Mouse (Mus musculus): Measurements from ENCODE around the gene Ankrd36. TPM values are rescaled to one million over a fixed set of nuclear protein-coding genes. Genes with fewer than 3 reads are reported as not detected.
A peak's percentile ranks its signal among the peaks of the same experiment; 100 is the strongest.

Gene Ankrd36
- polyA plus RNA-seq, 1 experiment from 2014 or later: not detected

DNA sequence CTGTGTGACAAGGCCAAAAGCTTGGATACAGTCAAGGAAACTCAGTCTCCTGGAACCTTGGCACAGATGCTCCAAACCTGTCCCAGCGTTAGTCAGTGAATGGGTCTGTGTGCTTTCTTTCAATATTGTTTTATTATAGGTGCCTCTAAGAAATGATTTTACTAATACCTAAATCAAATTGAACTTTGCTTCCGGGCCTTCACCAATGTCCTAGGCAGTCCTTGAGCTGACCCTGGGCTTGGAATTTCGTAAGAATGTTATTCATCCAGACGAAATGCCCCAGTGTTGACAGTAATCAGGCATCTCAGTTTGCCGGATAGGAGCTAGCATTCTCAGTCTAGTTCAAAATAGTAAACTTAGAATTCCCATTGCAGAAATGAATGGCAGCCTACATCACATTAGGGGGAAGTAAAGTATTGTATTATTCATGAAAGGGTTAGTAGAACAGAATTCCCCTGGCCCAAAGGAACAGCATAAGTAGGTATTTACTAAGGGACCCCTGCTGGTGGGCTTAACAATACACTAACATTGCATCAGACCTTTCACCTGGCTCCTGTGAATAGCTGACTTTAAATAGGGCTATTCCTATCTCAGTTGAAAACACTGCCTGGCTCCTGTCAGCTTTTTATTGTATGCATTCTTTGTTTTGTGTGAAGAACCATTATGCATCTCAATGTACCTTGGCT lies 132.9 kb downstream of the Ankrd36 start:
- H3K4me2 ChIP-seq (ENCODE audit: low read depth, low read length, severe bottlenecking): no peak overlapping the region
- no peak overlapping the region for H3K4me3 ChIP-seq (ENCODE audit: low read depth, low read length)
- H3K9ac ChIP-seq (ENCODE audit: low read length): no peak overlapping the region
- no peaks in the 10 kb centered on the region for H3K27me3 ChIP-seq (ENCODE audit: control insufficient read depth, insufficient read depth, low read length)
- H3K36me3 ChIP-seq (ENCODE audit: control insufficient read depth, insufficient read depth, low read length): peaks cover 5% of the 10 kb centered on the region; the same call in 1 of the 2 replicates
- H3K9me3 ChIP-seq (ENCODE audit: control insufficient read depth, low read length): no peaks in the 10 kb centered on the region
- no peak for DNase-seq (ENCODE audit: low spot score)
- 80% methylated on average over 5 of the region's 5 CpGs for WGBS
- H3K4me1 ChIP-seq (replicated peaks; ENCODE audit: control insufficient read depth, insufficient read depth, low read length): peaks cover 3% of the 10 kb centered on the region; the same call in 1 of the 2 replicates
- no peak overlapping the region for H3K27ac ChIP-seq (ENCODE audit: low read depth, low read length)
- ATAC-seq (replicated peaks; ENCODE audit: low FRiP score): no peak

DNA sequence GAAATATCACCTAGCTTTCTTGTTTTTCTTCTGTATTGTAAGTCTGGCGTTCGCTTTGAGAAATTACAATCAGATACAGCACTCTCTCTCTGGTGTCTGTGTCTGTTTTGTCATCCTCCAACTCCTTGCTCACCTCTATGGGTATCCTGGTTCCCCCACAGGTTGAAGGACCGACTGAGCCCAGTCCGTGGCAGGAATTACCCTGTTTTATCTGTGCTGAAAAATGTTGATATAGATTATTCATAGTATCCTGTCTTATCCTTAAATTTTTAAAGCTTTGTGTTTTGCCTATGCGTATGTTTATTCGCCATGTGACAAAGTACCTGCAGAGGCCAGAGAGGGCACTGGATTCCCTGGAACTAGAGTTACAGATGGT lies 133.5 kb downstream of the Ankrd36 start:
- Histone ChIP-seq H3K9me3 (ENCODE audit: control insufficient read depth, low read length) (no peaks in the 10 kb centered on the region), H3K4me1 (replicated peaks; ENCODE audit: control insufficient read depth, insufficient read depth, low read length) (peaks cover 3% of the 10 kb centered on the region; the same call in 1 of the 2 replicates), H3K27ac (ENCODE audit: low read depth, low read length) (no peak overlapping the region), H3K9ac (ENCODE audit: low read length) (no peak overlapping the region), H3K4me3 (ENCODE audit: low read depth, low read length) (no peak overlapping the region), H3K4me2 (ENCODE audit: low read depth, low read length, severe bottlenecking) (no peak overlapping the region), H3K27me3 (ENCODE audit: control insufficient read depth, insufficient read depth, low read length) (no peaks in the 10 kb centered on the region), H3K36me3 (ENCODE audit: control insufficient read depth, insufficient read depth, low read length) (peaks cover 5% of the 10 kb centered on the region; the same call in 1 of the 2 replicates)
- 85% methylated on average over 6 of the region's 6 CpGs for WGBS
- DNase-seq (ENCODE audit: low spot score) (no peak), ATAC-seq (replicated peaks; ENCODE audit: low FRiP score) (no peak)

DNA sequence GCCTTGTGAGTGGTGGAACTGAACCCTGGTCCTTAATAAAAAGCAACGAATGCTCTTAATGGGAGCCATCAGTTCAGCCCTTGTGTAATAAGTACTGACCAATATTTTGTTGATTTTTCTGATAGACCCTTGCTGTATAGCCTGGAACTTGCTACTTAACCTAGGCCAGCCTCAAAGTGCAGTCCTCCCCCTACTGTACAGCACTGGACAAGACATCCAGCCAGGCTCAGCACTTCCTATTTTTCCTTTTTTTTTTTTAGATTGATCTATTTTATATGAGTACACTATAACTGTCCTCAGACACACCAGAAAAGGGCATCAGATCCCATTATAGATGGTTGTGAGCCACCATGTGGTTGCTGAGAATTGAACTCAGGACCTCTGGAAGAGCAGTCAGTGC lies 133.9 kb downstream of the Ankrd36 start:
- 94% methylated on average over 1 of the region's 1 CpGs for WGBS

DNA sequence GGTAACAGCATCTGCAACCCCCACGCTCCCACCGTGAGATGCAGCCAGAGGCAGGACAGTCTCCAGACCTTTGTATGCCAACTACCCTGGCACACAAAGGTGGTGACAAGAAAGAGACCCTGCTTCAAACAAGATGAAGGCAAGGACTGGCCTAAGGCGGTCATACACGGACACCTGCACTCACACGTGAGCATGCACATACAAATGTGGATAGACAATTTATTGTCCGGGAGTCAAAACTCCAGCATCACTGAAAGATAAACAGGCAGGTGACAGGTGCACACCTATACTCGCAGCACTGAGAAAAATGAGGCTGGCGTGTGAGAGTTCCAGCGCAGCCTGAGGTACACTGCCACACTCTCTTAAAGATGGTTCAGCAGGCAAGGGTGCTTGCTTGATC lies 136.5 kb downstream of the Ankrd36 start:
- no peak overlapping the region for H3K4me2 ChIP-seq (ENCODE audit: low read depth, low read length, severe bottlenecking)
- H3K36me3 ChIP-seq (ENCODE audit: control insufficient read depth, insufficient read depth, low read length): peaks cover 5% of the 10 kb centered on the region; the same call in 1 of the 2 replicates
- no peaks in the 10 kb centered on the region for H3K27me3 ChIP-seq (ENCODE audit: control insufficient read depth, insufficient read depth, low read length)
- no peaks in the 10 kb centered on the region for H3K9me3 ChIP-seq (ENCODE audit: control insufficient read depth, low read length)
- no peak overlapping the region for H3K27ac ChIP-seq (ENCODE audit: low read depth, low read length)
- no peak overlapping the region for H3K4me3 ChIP-seq (ENCODE audit: low read depth, low read length)
- DNase-seq (ENCODE audit: low spot score): no peak
- H3K4me1 ChIP-seq (replicated peaks; ENCODE audit: control insufficient read depth, insufficient read depth, low read length): peaks cover 3% of the 10 kb centered on the region; the same call in 1 of the 2 replicates
- H3K9ac ChIP-seq (ENCODE audit: low read length): no peak overlapping the region
- 93% methylated on average over 9 of the region's 9 CpGs for WGBS
- ATAC-seq (replicated peaks; ENCODE audit: low FRiP score): no peak

More for the DNA sequence above, 133.9 kb downstream of the Ankrd36 start:
- H3K9me3 ChIP-seq (ENCODE audit: control insufficient read depth, low read length): no peaks in the 10 kb centered on the region
- H3K36me3 ChIP-seq (ENCODE audit: control insufficient read depth, insufficient read depth, low read length): peaks cover 5% of the 10 kb centered on the region; the same call in 1 of the 2 replicates
- DNase-seq (ENCODE audit: low spot score): no peak
- H3K4me2 ChIP-seq (ENCODE audit: low read depth, low read length, severe bottlenecking): no peak overlapping the region
- no peaks in the 10 kb centered on the region for H3K27me3 ChIP-seq (ENCODE audit: control insufficient read depth, insufficient read depth, low read length)
- no peak overlapping the region for H3K4me3 ChIP-seq (ENCODE audit: low read depth, low read length)
- no peak overlapping the region for H3K27ac ChIP-seq (ENCODE audit: low read depth, low read length)
- peaks cover 3% of the 10 kb centered on the region; the same call in 1 of the 2 replicates for H3K4me1 ChIP-seq (replicated peaks; ENCODE audit: control insufficient read depth, insufficient read depth, low read length)
- no peak for ATAC-seq (replicated peaks; ENCODE audit: low FRiP score)
- no peak overlapping the region for H3K9ac ChIP-seq (ENCODE audit: low read length)

DNA sequence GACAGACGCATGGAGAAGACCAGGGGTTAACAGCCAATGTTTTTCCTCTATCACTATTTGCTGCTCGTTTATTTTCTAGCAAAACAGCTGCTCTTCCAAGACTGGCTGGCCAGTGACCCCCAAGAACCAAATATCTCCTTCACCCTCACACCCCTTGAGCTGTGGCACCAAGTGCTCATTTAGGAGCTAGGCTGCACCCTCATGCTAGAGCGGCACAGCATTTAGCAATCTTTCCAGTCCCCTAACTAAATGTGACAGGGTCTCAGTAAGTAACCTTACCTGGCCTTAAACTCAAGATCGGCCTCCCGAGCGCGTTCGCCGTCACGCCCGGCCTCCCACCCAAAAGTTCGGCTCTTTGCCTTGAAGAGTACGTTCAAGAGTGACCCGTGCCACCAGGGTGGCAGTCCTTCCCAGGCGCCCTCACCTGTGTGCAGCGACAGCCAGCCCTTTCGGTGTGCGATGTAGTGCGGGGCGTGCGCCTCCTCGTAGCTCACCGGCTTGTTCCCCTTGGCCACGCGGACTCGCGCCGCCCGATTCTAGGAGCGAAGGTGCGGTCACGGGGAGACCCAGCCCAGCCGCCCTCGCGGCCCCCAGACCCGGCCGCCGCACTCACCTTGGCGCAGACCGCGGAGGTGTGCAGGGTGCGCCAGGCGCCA lies 137.5 kb downstream of the Ankrd36 start:
- Histone ChIP-seq H3K27ac (ENCODE audit: low read depth, low read length) (no peak overlapping the region), H3K36me3 (ENCODE audit: control insufficient read depth, insufficient read depth, low read length) (peaks cover 5% of the 10 kb centered on the region; the same call in 1 of the 2 replicates), H3K9ac (ENCODE audit: low read length) (peak overlapping the region; percentile 94), H3K27me3 (ENCODE audit: control insufficient read depth, insufficient read depth, low read length) (no peaks in the 10 kb centered on the region), H3K4me3 (ENCODE audit: low read depth, low read length) (peak overlapping the region; percentile 97), H3K4me2 (ENCODE audit: low read depth, low read length, severe bottlenecking) (peak overlapping the region; percentile 88), H3K4me1 (replicated peaks; ENCODE audit: control insufficient read depth, insufficient read depth, low read length) (peaks cover 3% of the 10 kb centered on the region; the same call in 1 of the 2 replicates), H3K9me3 (ENCODE audit: control insufficient read depth, low read length) (no peaks in the 10 kb centered on the region)
- DNase-seq (ENCODE audit: low spot score) (no peak), ATAC-seq (replicated peaks; ENCODE audit: low FRiP score) (peak; percentile 76)
- WGBS: 2% methylated on average over 43 of the region's 43 CpGs

DNA sequence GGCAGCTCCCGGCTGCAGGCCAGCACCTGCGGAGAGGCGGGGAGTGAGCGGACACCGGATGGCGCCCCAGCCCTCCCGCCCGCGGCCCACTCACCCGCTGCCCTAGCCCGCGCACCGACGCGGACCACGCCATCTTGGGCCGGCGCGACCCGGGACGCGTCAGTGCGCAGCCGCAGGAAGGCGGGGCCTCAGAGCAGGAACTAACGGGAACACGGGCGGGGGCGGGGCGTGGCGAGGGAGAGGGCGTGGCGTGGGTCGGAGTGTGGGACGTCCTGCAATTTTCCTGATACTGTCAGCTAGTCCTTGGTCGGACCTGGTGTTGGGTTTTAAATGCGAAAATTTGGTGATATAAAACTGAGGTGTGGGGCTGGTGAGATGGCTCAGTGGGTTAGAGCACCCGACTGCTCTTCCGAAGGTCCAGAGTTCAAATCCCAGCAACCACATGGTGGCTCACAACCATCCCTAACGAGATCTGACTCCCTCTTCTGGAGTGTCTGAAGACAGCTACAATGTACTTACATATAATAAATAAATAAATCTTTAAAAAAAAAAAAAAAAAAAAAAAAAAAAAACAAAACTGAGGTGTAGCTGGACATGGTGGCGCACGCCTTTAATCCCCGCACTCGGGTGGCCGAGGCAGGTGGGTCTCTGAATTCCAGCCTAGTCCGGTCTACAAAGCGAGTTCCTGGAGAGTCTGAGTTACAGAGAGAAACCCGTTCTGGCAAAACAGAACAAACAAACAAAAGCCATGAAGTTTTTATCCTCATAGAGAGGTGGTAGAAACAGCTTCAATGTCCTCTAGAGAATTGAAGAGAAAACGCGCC lies 138.3 kb downstream of the Ankrd36 start:
- Histone ChIP-seq H3K27me3 (ENCODE audit: control insufficient read depth, insufficient read depth, low read length) (no peaks in the 10 kb centered on the region), H3K36me3 (ENCODE audit: control insufficient read depth, insufficient read depth, low read length) (peaks cover 5% of the 10 kb centered on the region; the same call in 1 of the 2 replicates), H3K4me3 (ENCODE audit: low read depth, low read length) (peak overlapping the region; percentile 97), H3K27ac (ENCODE audit: low read depth, low read length) (no peak overlapping the region), H3K4me2 (ENCODE audit: low read depth, low read length, severe bottlenecking) (peak overlapping the region; percentile 88), H3K9me3 (ENCODE audit: control insufficient read depth, low read length) (no peaks in the 10 kb centered on the region), H3K4me1 (replicated peaks; ENCODE audit: control insufficient read depth, insufficient read depth, low read length) (peaks cover 3% of the 10 kb centered on the region; the same call in 1 of the 2 replicates), H3K9ac (ENCODE audit: low read length) (peak overlapping the region; percentile 94)
- ATAC-seq (replicated peaks; ENCODE audit: low FRiP score) (peak; percentile 97), DNase-seq (ENCODE audit: low spot score) (peak; percentile 96)
- 22% methylated on average over 48 of the region's 50 CpGs for WGBS

DNA sequence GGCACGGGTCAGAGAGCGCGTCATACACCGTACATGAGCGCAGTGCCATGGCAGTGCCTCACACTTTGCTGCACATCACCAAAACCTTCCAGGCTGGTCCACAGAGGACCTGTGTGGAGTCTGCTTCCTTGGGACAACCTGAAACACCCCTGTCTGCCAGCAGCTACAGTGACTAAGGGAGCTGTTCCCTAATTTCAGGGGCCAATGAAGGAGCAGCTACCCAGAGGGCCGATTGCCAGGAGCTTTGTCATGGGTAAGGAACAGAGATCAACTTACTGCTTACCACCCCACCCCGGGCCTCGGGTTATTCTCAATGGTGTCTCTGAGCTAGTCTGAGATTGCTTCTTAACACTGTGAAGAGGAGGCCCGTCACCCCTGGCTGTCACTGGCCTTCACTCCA lies 145.7 kb downstream of the Ankrd36 start:
- Histone ChIP-seq H3K4me2 (ENCODE audit: low read depth, low read length, severe bottlenecking) (no peak overlapping the region), H3K27ac (ENCODE audit: low read depth, low read length) (no peak overlapping the region), H3K9me3 (ENCODE audit: control insufficient read depth, low read length) (no peaks in the 10 kb centered on the region), H3K9ac (ENCODE audit: low read length) (no peak overlapping the region), H3K27me3 (ENCODE audit: control insufficient read depth, insufficient read depth, low read length) (no peaks in the 10 kb centered on the region), H3K4me1 (replicated peaks; ENCODE audit: control insufficient read depth, insufficient read depth, low read length) (no peaks in the 10 kb centered on the region), H3K4me3 (ENCODE audit: low read depth, low read length) (no peak overlapping the region), H3K36me3 (ENCODE audit: control insufficient read depth, insufficient read depth, low read length) (peaks cover 3% of the 10 kb centered on the region)
- 93% methylated on average over 9 of the region's 9 CpGs for WGBS
- ATAC-seq (replicated peaks; ENCODE audit: low FRiP score) (no peak), DNase-seq (ENCODE audit: low spot score) (no peak)

DNA sequence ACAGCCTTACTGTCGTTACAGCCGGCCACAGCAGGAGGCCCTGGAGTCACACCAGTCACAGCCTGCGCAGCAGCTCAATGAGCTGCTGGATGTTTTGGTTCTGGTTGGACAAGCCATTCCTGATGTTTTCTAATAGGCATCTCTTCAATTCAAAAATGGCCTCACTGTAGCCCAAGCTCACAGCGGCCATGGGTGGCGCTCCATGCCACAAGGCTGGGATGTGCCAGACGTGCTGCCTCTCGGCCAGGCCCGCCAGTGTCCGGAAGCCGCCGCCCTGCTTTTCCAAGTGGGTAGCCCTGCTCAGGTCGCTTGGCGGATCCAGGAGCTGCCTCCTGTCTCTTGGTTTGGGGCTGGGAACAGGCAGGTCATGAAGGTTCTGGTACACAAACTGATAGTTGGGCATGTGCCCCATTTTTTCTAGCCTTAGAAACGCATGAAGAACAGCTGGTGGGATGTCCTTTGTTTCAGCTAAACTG lies 146.2 kb downstream of the Ankrd36 start, which contains the start of gene Mrps24:
TSS of gene Mrps24 (minus strand) at position 51 of the 476 bp plus-strand sequence.
- WGBS: 86% methylated on average over 14 of the region's 14 CpGs
- no peak for DNase-seq (ENCODE audit: low spot score)
- Histone ChIP-seq H3K9ac (ENCODE audit: low read length) (no peak within 1 kb of the TSS), H3K4me2 (ENCODE audit: low read depth, low read length, severe bottlenecking) (no peak within 1 kb of the TSS), H3K4me1 (replicated peaks; ENCODE audit: control insufficient read depth, insufficient read depth, low read length) (no peaks in the 10 kb centered on the region), H3K36me3 (ENCODE audit: control insufficient read depth, insufficient read depth, low read length) (peaks cover 3% of the 10 kb centered on the region), H3K27ac (ENCODE audit: low read depth, low read length) (no peak within 1 kb of the TSS), H3K4me3 (ENCODE audit: low read depth, low read length) (no peak within 1 kb of the TSS), H3K9me3 (ENCODE audit: control insufficient read depth, low read length) (no peaks in the 10 kb centered on the region), H3K27me3 (ENCODE audit: control insufficient read depth, insufficient read depth, low read length) (no peaks in the 10 kb centered on the region)
- ATAC-seq (replicated peaks; ENCODE audit: low FRiP score): no peak
